24 mouse cellular contexts compared by ENCODE assay signal in genomic region chr19:47790316-47791020, GRCm38 (mm10). TPM values are rescaled to one million over a fixed set of nuclear protein-coding genes. Genes with fewer than 3 reads are reported as not detected.
DNase-seq lines count a peak whose midpoint lies in the region; ATAC-seq and TF ChIP-seq lines count a peak whose summit lies in the region.
"Had no signal": no experiment of that assay in that cellular context is flagged by ENCODE, and none has a peak within 500 bp of the region (broad histone marks: within the 10 kb centered on the region; RNA-seq: fewer than 3 reads in every experiment).

No protein-coding gene starts in this region.

- intact Hi-C loops in heart, adult 2 months (cut with DNase I): no loop called here

- H3K27me3 ChIP-seq in heart, adult 2 months (ENCODE audit: control insufficient read depth, insufficient read depth, low read length): no peaks in the 10 kb centered on the region
- H3K27me3 ChIP-seq in forebrain, embryonic 13.5 days: no peaks in the 10 kb centered on the region
- H3K27me3 ChIP-seq: CH12.LX; embryonic facial prominence, embryonic 12.5 days; hindbrain, embryonic 12.5 days had no signal

- no peaks in the 10 kb centered on the region for H3K4me1 ChIP-seq in heart, adult 2 months (ENCODE audit: control insufficient read depth, insufficient read depth, low read length)
- no peaks in the 10 kb centered on the region; the same call in 1 of the 2 replicates for H3K4me1 ChIP-seq in forebrain, embryonic 13.5 days
- H3K4me1 ChIP-seq: embryonic facial prominence, embryonic 12.5 days; heart, embryonic 10.5 days had no signal

- ATAC-seq in forebrain, embryonic 13.5 days: no peak
- ATAC-seq: forebrain, embryonic 16.5 days; hindbrain, embryonic 16.5 days; inflammation-experienced regulatory T-cells, adult 6 months; Patski had no signal

- H3K79me2 ChIP-seq in heart, adult 2 months (replicated peaks; ENCODE audit: control insufficient read depth, insufficient read depth, low read length): no peaks in the 10 kb centered on the region

- no peak for TF ChIP-seq EP300 in heart, adult 2 months (IDR thresholded peaks at IDR 0.05; ENCODE audit: insufficient read depth, low read depth, low read length)

- no peak overlapping the region for H3K4me3 ChIP-seq in heart, adult 2 months
- no peak overlapping the region for H3K4me3 ChIP-seq in forebrain, embryonic 13.5 days
- no peak overlapping the region for H3K4me3 ChIP-seq in layer of hippocampus, adult 2 months
- H3K4me3 ChIP-seq: embryonic facial prominence, embryonic 12.5 days; gastrocnemius, adult 2 months; heart, embryonic 10.5 days; hindbrain, embryonic 12.5 days had no signal

- H3K36me3 ChIP-seq in heart, adult 2 months (ENCODE audit: control insufficient read depth, insufficient read depth, low read length): no peaks in the 10 kb centered on the region
- H3K36me3 ChIP-seq in forebrain, embryonic 13.5 days (ENCODE audit: poor library complexity, severe bottlenecking): no peaks in the 10 kb centered on the region
- H3K36me3 ChIP-seq: embryonic facial prominence, embryonic 12.5 days; heart, embryonic 10.5 days; hindbrain, embryonic 12.5 days had no signal

- no peak overlapping the region for H3K9ac ChIP-seq in heart, adult 2 months (ENCODE audit: low read depth, low read length)
- no peak overlapping the region for H3K9ac ChIP-seq in forebrain, embryonic 13.5 days
- H3K9ac ChIP-seq: embryonic facial prominence, embryonic 12.5 days; hindbrain, embryonic 12.5 days had no signal

- WGBS in heart, adult 2 months: 61% methylated on average over 11 of the region's 11 CpGs
- WGBS in forebrain, embryonic 13.5 days: 93% methylated on average over 11 of the region's 11 CpGs

- peak; percentile 84 for DNase-seq in heart, adult 11 months
- no peak for DNase-seq in heart, adult 2 months
- peak; percentile 10 for DNase-seq in testis, postnatal 10 days (ENCODE audit: low spot score)
- no peak for DNase-seq in testis, postnatal 14 days (ENCODE audit: low spot score)
- peak; percentile 84 for DNase-seq in ZHBTc4 (ENCODE audit: low read depth, low spot score)
- no peak for DNase-seq in layer of hippocampus, adult 2 months (ENCODE audit: low spot score in 2 of 2)
- DNase-seq: adrenal gland, adult 8-10 months; adrenal gland, postnatal 36 days; cerebellum, adult 11-12 months; cerebellum, adult 9-10 months; cerebellum, postnatal 25 days; gastrocnemius, adult 2 months; gastrocnemius, postnatal 25 days; heart, postnatal 10 days; heart, postnatal 4 days had no signal

- TF ChIP-seq POLR2A in heart, adult 2 months (IDR thresholded peaks at IDR 0.05; ENCODE audit: insufficient read depth, low read depth, low read length): no peak

- H3K9me3 ChIP-seq in forebrain, embryonic 13.5 days (replicated peaks): no peaks in the 10 kb centered on the region
- H3K9me3 ChIP-seq: embryonic facial prominence, embryonic 12.5 days; heart, embryonic 10.5 days; hindbrain, embryonic 12.5 days had no signal

- no peak overlapping the region for H3K27ac ChIP-seq in heart, adult 2 months
- H3K27ac ChIP-seq in forebrain, embryonic 13.5 days: no peak overlapping the region
- no peak overlapping the region for H3K27ac ChIP-seq in layer of hippocampus, adult 2 months
- H3K27ac ChIP-seq: embryonic facial prominence, embryonic 12.5 days; gastrocnemius, adult 2 months; heart, embryonic 10.5 days; hindbrain, embryonic 12.5 days had no signal

- no peak for TF ChIP-seq CTCF in heart, adult 2 months (IDR thresholded peaks at IDR 0.05)
- no peak for TF ChIP-seq CTCF in layer of hippocampus, adult 2 months (conservative IDR thresholded peaks at IDR 0.05)

- H3K4me2 ChIP-seq in forebrain, embryonic 13.5 days: no peak overlapping the region
- H3K4me2 ChIP-seq: embryonic facial prominence, embryonic 12.5 days; hindbrain, embryonic 12.5 days had no signal

RNA-seq across cellular contexts. Expression of gene Sfr1, which starts 59.0 kb away (rescaled TPM):
- 10 to 100 TPM; 62.8 to 67.7 TPM for total RNA-seq in heart, adult 2 months (2021)
- 56.1 and 83.0 TPM in 2 replicates for polyA plus RNA-seq in heart, adult 2 months (2012; rRNA removed)
- 225 and 238 TPM in 2 replicates for polyA plus RNA-seq in forebrain, embryonic 13.5 days (2015; fragmentation: Nextera tagmentation; extraction: Ambion mirVana)
- 100 to 1,000 TPM in 1 of 2 experiments, 10 to 100 TPM in 1; 95.4 to 103 TPM for total RNA-seq in layer of hippocampus, adult 2 months (2021)

Comparison
In these comparisons a context has a peak if more than half of its experiments do, and no peak if none do; other contexts are left out.
1. DNase-seq: peak in heart, adult 11 months (single experiment), testis, postnatal 10 days (single experiment) and ZHBTc4 (single experiment); none in heart, adult 2 months (0 of 2), testis, postnatal 14 days (single experiment) and layer of hippocampus, adult 2 months (0 of 2).